Mouse (Mus musculus) gastrocnemius, adult 18-20 months (tissue): ENCODE measurements at regions not wholly inside any gene's neighbourhood (a gene's known extent, or its start where the extent isn't known, plus 50 kb on each side); places are given as distances from the start of the nearest gene placed in this dataset.
"Not testable (repeated sequence)": the region's sequence is repeated elsewhere in the genome, so short reads cannot be mapped to it uniquely, and the experiment has no call there.

Experiments
- DNase-seq: peaks from one replicate; pipeline ENCODE4 v3.0.0; 2021; ENCODE audit warnings: low spot score

DNA sequence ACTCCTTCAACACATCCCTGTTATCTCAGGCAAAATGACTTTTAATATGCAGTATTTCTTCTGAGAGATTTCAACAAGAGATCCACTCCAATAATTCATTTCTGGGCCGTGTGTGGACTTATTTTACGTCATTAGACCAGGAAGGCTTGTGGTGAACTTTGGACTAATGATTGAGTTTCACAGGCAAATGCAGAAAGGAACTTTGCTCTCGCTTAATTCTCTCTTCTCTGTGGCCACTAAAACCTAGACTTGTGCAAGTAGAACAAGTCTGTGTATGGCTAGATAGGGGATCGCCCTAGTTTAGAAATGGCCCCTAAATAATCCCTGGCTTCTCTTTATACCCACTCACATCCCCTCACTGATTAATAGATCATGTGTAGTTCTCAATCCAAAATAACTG is 50.6 kb upstream of the Ppp1r12a start:
- no peak for DNase-seq

DNA sequence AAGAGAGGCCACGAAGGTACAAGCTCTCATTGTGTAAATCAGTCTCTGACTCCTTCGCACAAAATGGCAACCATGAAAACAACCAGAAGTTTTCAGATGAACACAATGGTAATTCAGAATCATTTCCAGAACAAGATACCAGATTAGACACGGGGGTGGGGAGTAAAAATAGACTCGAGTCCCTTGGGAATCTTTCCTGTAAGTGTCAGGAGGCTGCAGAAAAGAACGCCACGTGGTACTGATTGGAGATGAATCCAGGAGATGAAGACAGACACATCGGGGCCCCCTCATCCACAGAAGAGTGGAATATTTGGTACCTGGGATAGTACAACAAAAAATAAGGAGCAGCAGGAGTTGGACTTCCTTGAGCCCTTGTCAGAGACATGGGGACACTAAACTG is 51.1 kb upstream of the Ppp1r12a start:
- no peak for DNase-seq

DNA sequence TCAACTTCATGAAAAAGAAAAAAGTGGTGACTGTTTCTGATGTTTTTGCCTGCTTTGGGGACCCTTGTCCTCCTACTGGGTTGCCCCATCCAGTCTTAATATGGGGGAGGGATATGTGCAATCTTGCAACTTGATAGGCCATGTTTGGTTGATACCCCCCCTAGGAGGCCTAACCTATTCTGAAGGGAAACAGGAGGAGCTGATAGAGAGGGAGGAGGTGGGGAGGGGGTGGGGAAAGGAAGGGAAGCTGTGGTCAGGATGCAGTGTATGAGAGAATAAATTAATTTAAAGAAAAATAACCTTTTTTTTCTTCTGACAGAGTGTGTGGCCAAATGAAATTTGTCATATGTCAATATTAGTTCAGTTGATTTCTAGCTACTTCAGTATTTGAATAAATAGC is 51.8 kb upstream of the Ppp1r12a start:
- DNase-seq = no peak

DNA sequence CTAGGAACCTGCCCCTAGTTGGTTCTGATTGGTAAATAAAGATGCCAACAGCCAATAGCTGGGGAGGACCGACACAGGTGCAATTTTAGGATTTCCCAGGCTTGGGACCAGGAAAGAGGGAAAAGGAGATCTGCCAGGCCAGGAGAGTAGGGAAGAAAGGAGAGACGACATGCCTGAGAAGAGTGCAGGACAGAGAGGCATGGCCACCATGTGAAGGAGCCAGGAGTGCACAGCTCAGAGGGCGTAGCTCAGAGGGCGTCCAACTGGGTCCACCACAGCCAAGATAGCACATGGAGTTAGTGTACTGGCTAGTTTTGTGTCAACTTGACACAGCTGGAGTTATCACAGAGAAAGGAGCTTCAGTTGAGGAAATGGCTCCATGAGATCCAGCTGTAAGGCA is 53.5 kb upstream of the Ppp1r12a start:
- not testable (repeated sequence) for DNase-seq

DNA sequence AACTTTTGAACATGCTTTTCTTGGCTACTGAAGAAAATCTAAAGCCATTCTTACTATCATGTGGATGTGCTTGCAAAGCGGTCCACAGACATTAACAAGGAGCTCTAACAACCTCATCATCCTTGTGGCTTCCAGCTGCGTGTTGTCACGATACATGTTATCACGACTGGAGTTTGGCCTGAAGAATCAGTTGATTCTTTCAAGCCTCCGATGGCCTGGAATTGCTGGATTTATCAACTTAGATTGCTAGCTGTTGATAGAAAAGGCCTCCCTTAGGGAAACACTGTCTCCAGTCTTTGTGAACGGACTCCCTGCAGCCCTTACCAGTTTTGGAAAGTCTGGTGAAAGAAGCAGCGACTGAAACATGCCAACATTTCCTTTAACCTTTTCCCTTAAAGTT is 60.5 kb upstream of the Ppp1r12a start:
- no peak for DNase-seq

DNA sequence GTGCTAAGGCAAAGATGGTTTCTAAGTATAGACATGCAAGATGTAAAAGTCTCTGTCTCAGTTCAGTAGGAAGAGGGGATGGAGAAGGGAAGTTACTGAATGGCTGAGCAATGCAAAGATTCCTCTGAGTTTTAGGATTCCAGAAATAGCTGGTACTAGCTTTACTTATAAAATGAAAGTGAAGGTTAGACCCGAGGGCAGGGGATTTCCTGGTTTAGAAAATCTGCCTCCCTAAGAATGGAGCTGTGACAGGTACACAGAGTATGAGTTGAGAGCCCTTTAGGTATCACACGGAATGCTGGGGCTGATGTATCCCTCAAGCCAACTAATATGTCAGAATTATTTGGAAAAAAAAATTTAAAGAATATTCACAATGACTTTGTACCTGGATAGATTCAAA is 69.0 kb upstream of the Ppp1r12a start:
- DNase-seq = no peak

DNA sequence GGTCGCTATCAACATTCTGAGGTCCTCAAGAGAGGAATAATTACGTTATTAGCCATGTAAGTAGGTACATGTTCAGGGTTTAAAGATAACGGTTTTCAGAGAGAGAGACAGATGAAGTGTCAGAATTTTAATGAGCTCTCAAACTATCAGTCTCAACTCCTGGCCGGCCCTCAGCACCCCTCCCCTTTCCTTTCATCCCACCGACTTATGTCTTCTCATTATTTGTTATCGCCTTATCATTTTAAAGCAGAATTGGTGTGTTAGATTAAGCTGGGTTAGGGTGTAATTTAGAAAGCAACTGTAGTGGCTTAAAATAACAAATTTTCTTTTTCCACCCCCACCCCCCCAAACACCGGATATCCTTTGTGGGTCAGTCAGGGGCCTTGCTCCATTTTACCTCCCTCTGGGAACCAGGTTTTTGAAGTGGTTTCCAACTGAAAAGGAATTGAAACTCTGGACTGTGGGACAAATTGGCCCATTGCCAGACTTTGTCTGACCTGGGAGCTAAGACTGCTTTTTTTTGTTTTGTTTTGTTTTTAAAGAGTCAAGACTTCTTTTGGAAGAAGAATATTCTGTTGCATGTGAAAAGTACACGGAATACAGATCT is 72.5 kb upstream of the Ppp1r12a start:
- DNase-seq = peak; percentile 38

DNA sequence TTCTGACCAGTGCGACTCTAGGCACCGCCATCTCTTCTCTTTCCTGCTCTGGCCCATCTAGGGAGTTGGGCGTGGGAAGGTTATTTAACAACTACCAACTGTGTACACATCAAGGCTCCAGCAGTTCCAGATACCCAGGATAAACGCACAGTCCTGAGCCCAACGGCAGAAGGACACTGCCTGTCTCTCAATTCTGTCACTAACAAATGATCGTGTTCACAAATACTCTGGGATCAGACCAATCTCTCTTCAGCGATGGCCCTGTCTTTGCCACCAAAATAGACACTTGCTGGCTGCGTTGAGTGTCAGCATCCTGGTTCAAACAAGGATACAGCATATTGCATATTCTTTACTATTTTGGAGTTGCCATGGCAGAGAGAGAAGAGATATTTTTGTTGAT is 73.1 kb upstream of the Ppp1r12a start:
- no peak for DNase-seq

DNA sequence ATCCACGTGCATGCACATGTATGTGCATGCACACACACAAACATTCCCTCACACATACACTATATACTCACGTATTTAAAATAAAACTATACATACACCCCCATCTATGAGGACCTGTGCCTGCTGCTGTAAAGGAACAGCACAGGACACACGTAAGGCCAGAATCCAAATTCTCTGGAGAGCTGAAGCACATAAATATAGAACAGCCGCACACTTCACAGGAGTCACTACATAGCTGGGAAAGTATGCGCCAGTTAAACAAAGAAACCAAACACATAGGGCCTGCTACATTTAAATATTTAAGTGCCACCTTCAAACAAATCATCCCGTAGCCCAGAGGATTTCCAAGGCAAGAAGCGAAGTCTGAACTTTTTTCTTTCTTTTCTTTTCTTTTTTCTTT is 73.8 kb upstream of the Ppp1r12a start:
- no peak for DNase-seq

DNA sequence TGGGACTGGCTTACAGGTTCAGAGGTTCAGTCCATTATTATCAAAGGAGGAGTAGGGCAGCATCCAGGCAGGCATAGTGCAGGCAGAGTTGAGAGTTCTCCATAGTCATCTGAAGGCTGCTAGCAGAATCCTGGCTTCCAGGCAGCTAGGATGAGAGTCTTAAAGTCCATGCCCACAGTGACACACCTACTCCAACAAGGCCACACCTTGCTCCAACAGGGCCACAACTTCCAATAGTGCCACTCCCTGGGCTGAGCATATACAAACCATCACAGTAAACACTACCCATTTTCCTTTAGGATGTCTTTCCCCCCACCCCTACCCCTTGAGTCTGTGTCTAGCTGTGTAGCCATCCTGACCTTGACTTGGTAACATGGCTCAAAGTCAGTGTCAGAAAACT is 78.8 kb upstream of the Ppp1r12a start:
- no peak for DNase-seq

DNA sequence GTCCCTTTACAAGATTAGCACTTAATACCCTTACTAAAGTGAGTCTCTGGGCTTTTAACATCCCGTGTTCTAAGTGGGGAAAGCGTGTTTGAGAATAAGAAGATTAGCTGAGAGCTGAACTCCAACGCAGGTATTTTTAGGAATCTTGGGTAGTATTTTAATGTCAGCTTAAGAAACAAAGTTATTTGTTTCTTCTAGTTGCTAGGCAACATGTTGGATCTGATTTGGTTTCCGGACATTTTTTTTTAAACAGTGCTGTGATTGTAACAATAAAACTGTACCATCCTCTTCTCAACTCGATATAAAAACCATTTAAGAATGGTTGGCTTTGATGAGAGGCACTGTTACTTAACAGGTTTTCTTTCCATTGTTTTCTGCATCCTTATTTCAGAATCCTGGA is 86.8 kb upstream of the Ppp1r12a start:
- no peak for DNase-seq

DNA sequence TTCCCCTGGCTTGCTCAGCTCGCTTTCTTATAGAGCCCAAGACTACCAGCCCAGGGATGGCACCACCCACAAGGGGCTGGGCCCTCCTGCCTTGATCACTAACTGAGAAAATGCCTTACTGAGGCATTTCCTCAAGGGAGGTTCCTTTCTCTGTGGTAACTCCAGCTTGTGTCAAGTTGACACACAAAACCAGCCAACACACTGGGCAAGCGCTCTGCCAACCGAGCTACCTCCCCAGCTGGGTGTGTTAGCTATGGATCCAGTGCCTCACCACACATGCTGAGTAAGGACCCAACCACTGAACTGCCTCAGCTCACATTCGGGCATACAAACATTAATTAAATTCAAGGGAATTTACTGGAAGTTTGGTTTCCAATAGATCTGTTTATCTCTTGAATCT is 88.2 kb upstream of the Ppp1r12a start:
- DNase-seq = no peak

DNA sequence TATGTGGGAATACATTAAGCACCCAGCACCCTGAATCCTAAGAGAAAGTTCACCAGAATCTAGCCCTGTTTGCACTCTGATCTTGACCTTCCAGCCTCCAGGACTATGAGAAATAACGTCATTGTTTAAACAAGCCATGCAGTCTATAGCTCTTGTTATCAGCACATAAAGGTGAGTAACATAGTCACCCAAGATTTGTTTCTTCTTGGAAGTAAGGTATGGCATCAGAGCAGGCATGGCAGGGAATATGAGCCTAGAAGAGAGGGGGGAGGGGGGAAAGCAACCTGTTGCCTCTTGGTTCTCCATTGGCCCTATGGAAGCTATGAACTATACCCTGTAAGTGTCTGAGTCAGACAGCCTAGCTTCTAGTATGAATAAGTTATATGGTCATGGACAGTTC is 89.8 kb upstream of the Ppp1r12a start:
- DNase-seq = no peak

DNA sequence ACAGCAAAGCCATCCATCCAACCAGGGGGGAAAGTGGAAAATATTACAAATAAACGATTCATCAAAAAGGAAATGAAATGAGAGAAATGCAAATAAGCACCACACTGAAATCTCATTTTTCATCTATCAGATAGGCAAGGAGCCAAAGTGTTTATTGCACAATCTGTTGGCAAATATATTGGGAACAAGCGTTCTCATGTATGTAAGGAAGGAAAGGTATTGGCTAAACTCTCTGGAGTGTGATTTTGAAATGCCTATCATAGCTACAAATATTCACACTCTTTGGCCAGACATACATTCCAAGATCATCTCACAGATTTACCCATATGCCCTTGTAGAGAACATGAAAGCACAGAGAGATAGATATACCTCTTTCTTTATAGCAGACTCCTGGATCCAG is 90.6 kb upstream of the Ppp1r12a start:
- DNase-seq = no peak

DNA sequence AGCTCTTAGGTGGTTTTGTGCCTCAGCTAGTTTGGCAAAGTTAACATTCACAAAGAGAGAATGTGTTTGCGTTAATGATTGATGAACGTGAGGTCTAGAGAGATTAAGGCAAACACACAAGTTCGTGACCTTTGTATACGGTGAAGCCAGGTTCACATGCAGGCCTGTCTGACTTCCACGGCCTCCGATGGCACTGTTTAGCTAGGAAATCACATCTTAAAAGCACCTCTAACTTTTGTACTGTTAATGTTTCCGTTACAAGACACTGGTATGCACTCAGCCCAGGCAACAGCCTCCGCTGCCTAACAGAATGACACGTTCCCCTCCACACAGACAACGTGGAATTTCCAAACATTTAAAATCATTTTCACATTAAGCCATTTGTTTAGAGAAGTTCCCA is 94.3 kb upstream of the Ppp1r12a start:
- no peak for DNase-seq

DNA sequence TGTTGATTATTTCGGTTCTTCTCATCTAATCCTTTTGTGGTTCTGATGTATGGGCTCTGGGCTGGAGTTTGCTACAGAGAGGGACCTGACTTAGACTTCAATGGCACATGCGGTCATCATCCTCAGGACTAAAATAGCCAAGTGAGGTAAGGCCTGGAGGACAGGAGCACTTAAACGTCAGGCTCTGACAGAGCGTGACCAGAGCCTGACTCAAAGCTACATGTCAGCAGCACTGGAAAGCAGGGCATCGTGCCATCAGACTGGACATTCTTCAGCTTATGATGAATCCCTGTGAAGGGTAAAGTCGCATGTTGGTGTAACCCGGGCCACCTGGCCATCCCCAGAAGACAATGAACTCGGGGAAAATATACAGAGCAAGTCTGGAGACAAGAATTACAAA is 95.8 kb upstream of the Ppp1r12a start:
- DNase-seq = no peak

DNA sequence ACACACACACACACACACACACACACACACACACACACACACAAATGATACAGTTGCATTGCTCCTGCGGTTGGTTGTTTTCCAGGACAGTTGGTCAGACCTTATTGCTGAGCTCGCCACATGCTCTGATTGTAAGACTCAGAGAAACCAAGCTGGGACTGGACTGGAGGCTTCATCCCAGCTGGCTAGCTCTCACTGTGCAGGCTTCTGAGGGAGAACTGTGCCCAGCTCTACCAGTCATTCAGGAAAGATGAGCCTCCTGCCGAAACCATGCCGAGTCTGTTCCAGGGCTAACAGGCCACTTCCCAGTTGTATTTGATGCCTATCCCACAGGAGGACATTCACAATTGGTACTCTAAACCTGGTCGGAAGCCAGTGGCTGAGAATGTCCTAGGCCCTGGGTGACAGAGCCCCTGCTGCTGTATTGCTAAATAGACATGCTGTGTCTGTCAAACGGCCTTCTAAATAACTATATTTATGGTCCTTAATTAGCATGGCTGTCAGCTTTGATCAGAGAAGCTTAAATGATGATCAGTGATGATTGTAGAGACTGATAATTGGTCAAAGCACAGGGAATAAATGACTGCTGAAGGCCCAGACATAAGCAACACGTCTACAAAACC is 100.1 kb upstream of the Ppp1r12a start:
- no peak for DNase-seq

DNA sequence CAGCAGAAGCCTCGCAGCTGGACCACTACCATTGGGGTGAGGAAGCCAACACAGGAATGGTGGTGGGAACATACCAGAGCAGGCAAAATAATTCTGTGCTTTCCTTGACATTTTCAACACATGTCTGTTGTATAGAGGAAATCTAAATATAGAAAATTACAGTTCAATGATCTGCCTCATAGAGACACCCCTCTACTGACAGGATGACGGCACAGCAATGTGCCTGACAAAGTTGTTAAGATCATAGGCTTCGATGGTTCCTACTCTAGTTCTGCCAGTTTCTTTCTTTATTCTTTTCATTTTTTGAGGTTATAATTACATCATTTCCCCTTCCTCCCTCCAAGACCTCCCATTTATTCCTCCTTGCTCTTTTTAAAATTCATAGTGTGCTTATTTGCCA is 101.4 kb upstream of the Ppp1r12a start:
- no peak for DNase-seq

DNA sequence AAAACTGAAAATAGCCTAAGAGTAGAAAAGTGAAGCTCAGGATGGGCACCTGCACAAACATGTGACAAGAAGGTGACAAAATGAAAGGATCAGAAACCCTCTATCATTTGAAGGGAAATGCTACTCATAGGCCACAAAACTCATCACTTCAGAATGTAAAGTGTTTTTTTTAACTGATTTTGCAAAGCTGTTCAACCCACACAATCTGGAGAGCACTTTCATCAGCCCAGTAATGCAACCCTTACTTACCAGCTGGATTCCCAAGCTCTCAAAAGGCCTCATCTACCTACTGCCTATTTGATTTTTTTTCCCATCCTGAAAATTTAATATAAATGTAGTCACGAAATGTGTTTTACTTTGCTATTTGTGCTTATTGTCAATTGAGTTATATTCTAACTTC is 110.4 kb upstream of the Ppp1r12a start:
- no peak for DNase-seq

DNA sequence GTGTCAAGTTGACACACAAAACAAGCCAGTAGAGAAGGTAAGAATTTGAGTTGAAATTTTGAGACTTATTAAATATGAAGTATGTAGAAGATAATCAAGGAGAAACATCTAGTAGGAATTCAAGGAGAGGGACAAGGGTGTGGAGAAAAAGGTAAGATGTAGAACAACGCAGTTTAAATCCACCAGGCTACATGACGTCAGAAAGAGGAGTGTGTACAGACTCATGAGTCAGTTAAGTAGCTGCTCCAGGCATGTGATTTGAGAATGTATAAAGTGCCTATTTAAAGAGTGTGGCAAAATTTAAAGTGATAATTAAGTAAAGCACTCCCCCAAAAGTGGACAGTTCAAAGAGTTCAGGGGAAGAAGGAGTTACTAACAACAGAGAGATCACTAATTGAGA is 113.6 kb upstream of the Ppp1r12a start:
- no peak for DNase-seq

DNA sequence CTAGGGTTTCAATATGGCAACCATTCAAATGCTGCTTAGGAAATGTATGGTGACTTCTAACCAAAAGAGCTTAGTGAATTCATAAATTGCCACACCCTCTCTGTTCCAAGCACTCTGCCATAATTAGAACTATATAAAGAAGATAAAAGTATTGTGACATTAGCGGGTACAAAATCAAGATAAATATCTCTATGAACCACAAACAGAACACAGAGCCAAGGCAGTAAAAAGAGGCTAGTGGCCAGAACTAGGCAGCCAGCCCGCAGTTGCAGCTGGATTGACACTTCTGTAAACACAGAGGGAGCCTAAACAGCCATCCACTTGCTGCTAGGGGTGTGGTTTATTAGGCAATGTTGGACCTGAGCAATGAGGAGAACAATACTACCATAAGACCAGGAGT is 118.5 kb upstream of the Ppp1r12a start:
- DNase-seq = no peak

DNA sequence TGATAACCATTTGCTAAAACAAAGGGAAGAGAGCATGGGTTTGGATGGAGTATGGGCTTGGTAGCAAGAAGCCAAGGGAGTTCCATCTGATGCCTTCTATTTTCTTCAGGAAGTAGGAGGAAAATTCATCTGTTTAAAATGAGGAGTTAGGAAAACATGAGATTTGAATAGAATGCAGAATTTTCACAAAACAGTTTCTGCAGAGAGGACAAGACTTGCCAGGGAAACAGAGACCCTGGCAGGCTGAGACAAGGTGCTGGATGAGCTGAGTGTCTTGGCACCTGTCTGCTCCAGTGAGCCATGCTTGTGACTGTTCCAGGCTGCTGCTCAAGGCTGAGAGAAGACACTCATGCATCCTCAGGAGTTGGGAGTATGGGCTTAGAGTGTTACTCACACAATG is 122.0 kb upstream of the Ppp1r12a start:
- DNase-seq = no peak

DNA sequence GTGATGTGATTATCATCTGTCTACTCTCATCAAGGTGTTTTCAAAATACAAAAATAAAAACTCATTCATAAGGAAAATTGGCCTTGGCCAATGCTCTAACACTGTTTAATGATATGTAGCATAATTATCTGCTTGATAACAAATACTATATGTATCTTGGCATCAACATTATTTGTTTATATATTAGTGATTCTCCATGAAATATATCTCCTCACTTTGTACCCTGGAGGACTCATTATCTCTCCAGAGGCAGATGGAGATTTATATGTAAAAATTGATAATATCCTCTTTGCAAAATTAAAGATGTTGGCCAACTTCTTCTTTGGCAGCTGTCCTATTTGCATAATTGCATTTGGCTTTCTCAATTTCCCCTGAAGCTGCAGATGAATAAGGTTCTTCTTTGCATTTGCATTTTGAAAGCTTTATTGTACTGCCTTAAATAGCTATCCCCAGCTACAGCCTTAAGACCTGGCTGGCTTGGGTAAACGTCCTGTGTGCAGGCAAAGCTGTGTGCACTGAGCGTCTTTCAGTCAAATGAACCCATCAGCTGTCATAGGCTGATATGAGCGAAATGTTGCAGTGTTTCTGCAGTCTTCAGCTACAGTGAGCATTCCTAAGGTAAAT is 124.7 kb upstream of the Otogl start:
- no peak for DNase-seq

DNA sequence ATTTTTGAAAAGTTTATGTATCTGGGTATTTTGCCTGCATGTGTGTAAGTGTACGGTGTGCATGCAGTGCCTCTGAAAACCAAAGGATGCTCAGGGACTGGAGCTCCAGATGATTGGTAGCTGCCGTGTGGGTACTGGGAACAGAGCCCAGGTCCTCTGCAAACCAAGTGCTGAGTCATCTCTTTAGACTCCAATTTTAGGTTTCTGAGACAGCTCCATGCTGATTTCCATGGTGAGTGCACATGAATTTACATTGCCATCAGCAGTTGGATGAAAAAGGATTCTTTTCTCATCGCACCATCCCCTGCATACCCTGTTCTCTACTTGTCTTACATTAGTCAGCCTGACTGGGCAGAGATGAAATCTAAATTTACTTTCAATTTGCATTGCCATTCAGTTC is 122.1 kb upstream of the Otogl start:
- DNase-seq = no peak
